Mouse (Mus musculus) bone marrow, adult 2 months (tissue): Measurements from ENCODE around the gene Lypd6.

ENCODE experiments used
- CTCF ChIP-seq: fragments of 200-500 bp; IDR thresholded peaks from 2 replicates; pipeline ENCODE4 v1.5.1; 2011; ENCODE audit warnings: low read length, control low read depth; ENCODE audit not compliant: control insufficient read depth, insufficient read depth
- POLR2A ChIP-seq: fragments of 200-500 bp; IDR thresholded peaks from 2 replicates; pipeline ENCODE4 v1.6.1; 2011; ENCODE audit warnings: low read depth, mild to moderate bottlenecking, control low read depth, low read length, borderline replicate concordance; ENCODE audit not compliant: control insufficient read depth

DNA sequence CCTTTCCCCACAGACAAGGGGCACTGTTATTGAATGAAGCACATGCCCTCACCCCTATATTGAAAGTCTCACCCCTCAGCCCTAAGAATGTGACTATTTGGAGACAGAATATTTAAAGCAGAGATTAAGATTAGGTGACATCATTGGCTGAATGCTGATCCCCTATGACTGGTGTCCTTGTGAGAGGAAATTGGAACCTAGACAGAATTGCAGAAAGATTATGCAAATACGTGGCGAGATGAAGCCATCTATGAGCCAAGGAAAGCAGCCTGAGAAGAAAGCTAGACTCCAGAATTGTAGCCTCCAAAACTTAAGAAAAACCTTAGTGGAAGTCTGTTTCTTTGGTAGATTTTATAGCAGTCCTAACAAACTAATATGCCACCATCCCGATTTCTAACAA, 115.1 kb downstream of the Lypd6 start:
- TF ChIP-seq CTCF (no peak), POLR2A (no peak)
